Mouse (Mus musculus) ES-Bruce4 (cell line): ENCODE data around the gene Car10. TPM values are rescaled to one million over a fixed set of nuclear protein-coding genes. Genes with fewer than 3 reads are reported as not detected.

ENCODE experiments used
- H3K27ac ChIP-seq: 2 replicates; pipeline ENCODE4 v1.5.1; 2012; ENCODE audit warnings: low read length, inconsistent platforms; ENCODE audit not compliant: insufficient read depth
- H3K27me3 ChIP-seq: 2 replicates; pipeline ENCODE4 v1.6.1; 2012; ENCODE audit warnings: mild to moderate bottlenecking, low read length, inconsistent platforms; ENCODE audit not compliant: control insufficient read depth, poor library complexity, insufficient read depth, severe bottlenecking
- H3K36me3 ChIP-seq: 2 replicates; pipeline ENCODE4 v1.6.1; 2012; ENCODE audit warnings: inconsistent platforms, mild to moderate bottlenecking, low read length, moderate library complexity; ENCODE audit not compliant: control insufficient read depth, poor library complexity, insufficient read depth, severe bottlenecking
- H3K4me1 ChIP-seq: one replicate; pipeline ENCODE4 v1.8.1; 2011; ENCODE audit warnings: low read length; ENCODE audit not compliant: control insufficient read depth, insufficient read depth
- H3K4me3 ChIP-seq: 2 replicates; pipeline ENCODE4 v1.5.1; 2011; ENCODE audit warnings: low read depth, mild to moderate bottlenecking, low read length
- H3K9ac ChIP-seq: 2 replicates; pipeline ENCODE4 v1.6.1; 2012; ENCODE audit warnings: low read depth, mild to moderate bottlenecking, inconsistent platforms; ENCODE audit not compliant: poor library complexity, severe bottlenecking
- H3K9me3 ChIP-seq: replicated peaks from 2 replicates; pipeline ENCODE4 v1.6.1; 2012; ENCODE audit warnings: mild to moderate bottlenecking, low read length, inconsistent platforms; ENCODE audit not compliant: control insufficient read depth, poor library complexity, insufficient read depth, severe bottlenecking
- CTCF ChIP-seq: IDR thresholded peaks from one replicate; pipeline ENCODE4 v1.8.1; 2011; ENCODE audit warnings: low read depth, low read length
- EP300 ChIP-seq: IDR thresholded peaks from 2 replicates; pipeline ENCODE4 v1.6.1; 2011; ENCODE audit warnings: low read depth, low read length; ENCODE audit not compliant: insufficient read depth
- POLR2A ChIP-seq: IDR thresholded peaks from one replicate; pipeline ENCODE4 v1.8.1; 2011; ENCODE audit warnings: low read length; ENCODE audit not compliant: insufficient read depth
- polyA plus RNA-seq: library from polyadenylated mRNA; stranded (reverse); fragments of >200 nt; gene quantifications from 2 replicates; pipeline ENCODE4 v1.2.4, GENCODE M21; 2011; ENCODE audit warnings: low read depth; ENCODE audit not compliant: missing spikeins, insufficient read depth, insufficient read length

Car10 gene
- 0.20 TPM in 1 of 2 replicates, not detected in the other for polyA plus RNA-seq

GRCm38 (mm10) chr11:93097941-93098828, at the start of gene Car10:
Car10 (plus strand) TSS chr11:93098028.
- H3K27ac ChIP-seq: no peak within 1 kb of the TSS
- no peaks in the 10 kb centered on the region for H3K9me3 ChIP-seq
- H3K4me1 ChIP-seq: no peaks in the 10 kb centered on the region
- no peak for TF ChIP-seq CTCF
- no peak for TF ChIP-seq EP300
- TF ChIP-seq POLR2A: no peak
- peaks cover 19% of the 10 kb centered on the region for H3K27me3 ChIP-seq
- peak within 1 kb of the TSS; percentile 21 for H3K9ac ChIP-seq
- no peaks in the 10 kb centered on the region for H3K36me3 ChIP-seq
- H3K4me3 ChIP-seq: peak within 1 kb of the TSS; percentile 56

GRCm38 (mm10) chr11:93065021-93065420, 32.8 kb upstream of the Car10 start:
- Histone ChIP-seq H3K9me3 (no peaks in the 10 kb centered on the region), H3K4me1 (no peaks in the 10 kb centered on the region), H3K27ac (no peak overlapping the region), H3K4me3 (no peak overlapping the region), H3K36me3 (no peaks in the 10 kb centered on the region), H3K9ac (no peak overlapping the region), H3K27me3 (no peaks in the 10 kb centered on the region)
- TF ChIP-seq CTCF: no peak
- TF ChIP-seq EP300: no peak
- TF ChIP-seq POLR2A: no peak

GRCm38 (mm10) chr11:93065656-93066181, 32.1 kb upstream of the Car10 start:
- Histone ChIP-seq H3K9me3 (no peaks in the 10 kb centered on the region), H3K4me3 (no peak overlapping the region), H3K36me3 (no peaks in the 10 kb centered on the region), H3K9ac (no peak overlapping the region), H3K27ac (no peak overlapping the region), H3K27me3 (no peaks in the 10 kb centered on the region), H3K4me1 (no peaks in the 10 kb centered on the region)
- TF ChIP-seq EP300 (no peak), POLR2A (no peak)

GRCm38 (mm10) chr11:93095588-93095987, 2.2 kb upstream of the Car10 start:
- H3K27ac ChIP-seq: no peak overlapping the region
- H3K36me3 ChIP-seq: no peaks in the 10 kb centered on the region
- H3K27me3 ChIP-seq: peaks cover 13% of the 10 kb centered on the region
- no peaks in the 10 kb centered on the region for H3K9me3 ChIP-seq
- H3K9ac ChIP-seq: no peak overlapping the region
- peak; percentile 27 for TF ChIP-seq CTCF
- no peak for TF ChIP-seq POLR2A
- no peak overlapping the region for H3K4me3 ChIP-seq
- H3K4me1 ChIP-seq: no peaks in the 10 kb centered on the region

GRCm38 (mm10) chr11:93097001-93097400, 827 bp upstream of the Car10 start:
- Histone ChIP-seq H3K4me1 (no peaks in the 10 kb centered on the region), H3K27ac (no peak overlapping the region), H3K9ac (no peak overlapping the region), H3K4me3 (no peak overlapping the region), H3K9me3 (no peaks in the 10 kb centered on the region), H3K27me3 (peaks cover 19% of the 10 kb centered on the region), H3K36me3 (no peaks in the 10 kb centered on the region)
- TF ChIP-seq POLR2A (no peak), CTCF (no peak), EP300 (no peak)

GRCm38 (mm10) chr11:93097431-93097851, 387 bp upstream of the Car10 start:
- H3K4me3 ChIP-seq: no peak overlapping the region

More at GRCm38 (mm10) chr11:93097431-93097851, 387 bp upstream of the Car10 start:
- no peak for TF ChIP-seq CTCF
- TF ChIP-seq EP300: no peak
- TF ChIP-seq POLR2A: no peak
- no peak overlapping the region for H3K27ac ChIP-seq
- no peaks in the 10 kb centered on the region for H3K9me3 ChIP-seq
- H3K36me3 ChIP-seq: no peaks in the 10 kb centered on the region
- H3K27me3 ChIP-seq: peaks cover 19% of the 10 kb centered on the region
- no peaks in the 10 kb centered on the region for H3K4me1 ChIP-seq
- H3K9ac ChIP-seq: no peak overlapping the region
